Mouse (Mus musculus): Measurements from ENCODE around the gene Sec24a.
"Not testable (repeated sequence)": the region's sequence is repeated elsewhere in the genome, so short reads cannot be mapped to it uniquely, and the experiment has no call there.

Gene Sec24a

DNA sequence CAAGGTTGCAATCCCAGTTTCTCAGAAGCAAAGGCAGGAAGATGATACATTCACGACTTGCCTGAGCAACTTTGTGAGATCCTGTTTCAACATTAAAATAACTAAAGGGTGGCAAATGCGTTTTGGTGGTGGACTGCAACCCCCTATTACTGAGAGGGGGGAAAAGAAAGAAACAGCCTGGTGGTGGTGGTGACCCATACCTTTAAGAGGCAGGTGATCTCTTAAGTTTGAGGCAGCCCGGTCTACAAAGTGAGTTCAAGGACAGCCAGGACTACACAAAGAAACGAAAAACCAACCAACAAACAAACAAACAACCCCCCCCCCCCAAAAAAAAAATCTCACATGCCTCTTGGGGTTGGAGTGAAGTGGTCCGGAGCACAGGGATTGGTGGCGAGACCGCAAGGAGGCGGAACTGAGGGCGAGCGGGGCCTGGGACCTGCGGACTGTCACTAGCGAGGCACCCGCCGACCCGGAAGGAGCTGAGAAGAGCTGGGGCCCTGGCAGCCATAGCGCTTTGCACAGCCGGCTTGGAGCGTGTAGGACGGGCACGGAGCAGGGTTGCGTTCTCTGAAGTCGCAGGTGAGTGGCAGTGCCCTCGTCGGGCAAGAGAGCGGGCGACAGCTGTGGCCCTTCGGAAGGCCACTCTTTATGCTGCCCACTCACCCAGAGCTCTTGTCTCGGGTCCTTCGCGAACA is at the start of gene Sec24a, which contains the start of gene Sar1b:
TSS of gene Sec24a (minus strand) at position 422 of the 695 bp plus-strand sequence.
TSS of gene Sar1b (plus strand) at position 475 of the 695 bp plus-strand sequence.
- DNase-seq (ENCODE audit: low spot score in 2 of 2): peak; percentile 74 to 80

GRCm38 (mm10) chr11:51812022-51812546 is 48.6 kb upstream of the Sec24a start:
- DNase-seq (ENCODE audit: low spot score in 2 of 2): no peak

DNA sequence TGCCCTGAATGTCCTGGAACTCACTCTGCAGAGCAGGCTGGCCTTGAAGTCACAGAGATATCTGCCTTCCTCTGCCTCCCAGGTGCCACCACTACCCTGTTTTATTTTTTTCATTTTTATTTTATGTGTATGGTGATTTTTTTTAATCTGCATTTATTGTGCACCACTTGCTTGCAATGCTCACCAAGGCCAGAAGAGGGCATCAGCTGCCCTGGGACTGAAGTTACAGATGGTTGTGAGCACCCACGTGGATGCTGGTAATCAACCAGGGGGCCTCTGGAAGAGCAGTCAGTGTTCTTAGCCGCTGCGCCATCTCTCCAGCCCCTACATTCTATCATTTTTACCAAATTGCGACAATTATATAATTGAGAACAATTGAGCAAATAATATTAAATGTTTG is 47.8 kb upstream of the Sec24a start:
- no peak for DNase-seq (ENCODE audit: low spot score in 2 of 2)

- DNase-seq (ENCODE audit: low spot score in 2 of 2): peak in 1 of 2 experiments; percentile 27
Observed at GRCm38 (mm10) chr11:51809632-51810224, 46.3 kb upstream of the Sec24a start.

DNA sequence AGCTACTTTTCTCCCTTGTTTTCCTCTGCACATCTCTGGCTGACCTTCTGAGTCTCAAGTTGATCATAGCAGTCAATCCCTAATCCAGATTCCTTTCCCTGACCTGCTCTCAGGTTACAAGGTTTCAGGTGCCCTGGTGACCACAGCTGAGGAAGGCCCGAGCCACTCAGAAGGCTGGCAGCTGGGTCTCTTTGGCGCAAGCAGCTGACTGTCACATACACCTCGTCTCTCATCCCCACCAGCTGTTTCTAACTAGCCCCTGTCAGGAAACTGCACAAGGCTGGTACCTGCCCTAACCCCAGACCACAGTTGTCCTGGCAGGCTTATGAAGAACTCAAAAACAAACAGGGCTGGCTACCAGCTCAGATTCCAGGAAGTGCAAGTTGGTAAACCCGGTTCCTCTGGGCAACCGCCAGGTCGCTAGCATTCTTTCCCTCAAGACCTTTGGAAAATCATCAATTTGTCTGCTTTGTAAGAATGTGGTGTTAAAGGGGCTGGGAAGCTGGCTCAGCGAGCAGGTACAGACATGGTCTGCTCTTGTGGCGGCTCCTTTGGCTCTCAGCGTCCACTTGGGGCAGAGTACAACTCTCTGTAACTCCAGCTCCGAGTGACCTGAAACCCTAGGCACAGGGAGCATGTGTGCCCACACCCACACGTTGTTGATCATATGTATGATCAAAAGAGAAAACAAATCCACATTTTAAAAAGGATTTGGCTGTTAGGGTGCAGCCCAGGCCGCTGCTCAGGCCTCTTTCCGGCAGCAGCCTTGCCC is 43.9 kb upstream of the Sec24a start:
- no peak for DNase-seq (ENCODE audit: low spot score in 2 of 2)

GRCm38 (mm10) chr11:51805221-51805981 is 42.0 kb upstream of the Sec24a start:
- DNase-seq (ENCODE audit: low spot score in 2 of 2): peak; percentile 67 to 77

DNA sequence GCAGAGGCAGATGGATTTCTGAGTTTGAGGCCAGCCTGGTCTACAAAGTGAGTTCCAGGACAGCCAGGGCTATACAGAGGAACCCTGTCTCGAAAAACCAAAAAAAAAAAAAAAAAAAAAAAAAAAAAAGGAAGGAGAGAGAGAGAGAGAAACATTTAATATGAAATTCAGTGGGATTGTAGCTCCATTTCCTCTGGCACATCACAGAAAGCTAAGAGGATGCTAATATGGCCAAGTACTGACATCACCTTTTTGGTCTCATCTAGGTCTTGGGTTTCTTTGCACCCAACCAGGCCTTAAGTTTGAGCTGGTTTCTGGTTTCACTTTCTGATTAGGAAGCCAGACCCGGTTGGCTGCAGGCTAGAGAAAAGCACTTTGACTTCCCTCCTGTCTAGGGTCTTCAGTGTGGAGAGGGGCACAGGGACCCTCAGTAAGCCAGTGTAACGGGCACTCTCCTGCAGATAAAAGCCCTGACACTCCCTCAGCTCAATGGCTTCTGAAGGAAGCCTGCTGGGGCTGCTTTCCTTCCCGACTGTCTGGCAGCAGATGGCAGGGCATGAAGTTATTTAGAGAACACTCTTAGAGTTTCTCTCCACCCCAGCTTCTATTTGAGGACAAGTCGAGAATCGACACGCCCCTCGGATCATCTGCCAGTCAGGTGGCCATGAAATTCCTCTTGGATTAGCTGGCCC is 37.3 kb upstream of the Sec24a start:
- peak; percentile 44 to 46 for DNase-seq (ENCODE audit: low spot score in 2 of 2)

DNA sequence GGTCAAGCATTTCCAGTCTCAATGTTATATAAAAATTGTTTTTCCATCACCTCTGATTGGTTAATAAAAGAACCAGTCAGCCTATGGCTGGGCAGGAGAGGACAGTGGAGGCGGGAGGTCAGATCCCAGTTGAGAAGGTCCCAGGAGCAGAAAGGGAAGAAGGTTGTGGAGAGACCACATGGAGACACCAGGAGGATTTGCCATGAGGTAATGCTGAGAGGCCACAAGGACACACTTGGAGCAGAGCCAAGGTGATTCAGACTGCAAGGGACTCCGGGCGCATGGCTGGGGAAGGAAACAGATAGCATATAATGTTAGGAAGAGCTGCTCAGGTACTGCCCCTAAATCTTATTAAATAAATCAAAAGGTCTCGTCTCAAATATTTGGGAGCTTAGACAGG is 32.8 kb upstream of the Sec24a start:
- no peak for DNase-seq (ENCODE audit: low spot score in 2 of 2)

- no peak for DNase-seq (ENCODE audit: low spot score in 2 of 2)
Observed at GRCm38 (mm10) chr11:51790662-51791061, 27.2 kb upstream of the Sec24a start.

GRCm38 (mm10) chr11:51789735-51790134 is 26.3 kb upstream of the Sec24a start:
- DNase-seq (ENCODE audit: low spot score in 2 of 2): not testable (repeated sequence)

- no peak for DNase-seq (ENCODE audit: low spot score in 2 of 2)
Observed at GRCm38 (mm10) chr11:51785926-51786325, 22.5 kb upstream of the Sec24a start.

GRCm38 (mm10) chr11:51782721-51783120 is 19.3 kb upstream of the Sec24a start:
- no peak for DNase-seq (ENCODE audit: low spot score in 2 of 2)

- peak in 1 of 2 experiments; percentile 25 for DNase-seq (ENCODE audit: low spot score in 2 of 2)
Observed at GRCm38 (mm10) chr11:51780773-51781267, 17.4 kb upstream of the Sec24a start.

DNA sequence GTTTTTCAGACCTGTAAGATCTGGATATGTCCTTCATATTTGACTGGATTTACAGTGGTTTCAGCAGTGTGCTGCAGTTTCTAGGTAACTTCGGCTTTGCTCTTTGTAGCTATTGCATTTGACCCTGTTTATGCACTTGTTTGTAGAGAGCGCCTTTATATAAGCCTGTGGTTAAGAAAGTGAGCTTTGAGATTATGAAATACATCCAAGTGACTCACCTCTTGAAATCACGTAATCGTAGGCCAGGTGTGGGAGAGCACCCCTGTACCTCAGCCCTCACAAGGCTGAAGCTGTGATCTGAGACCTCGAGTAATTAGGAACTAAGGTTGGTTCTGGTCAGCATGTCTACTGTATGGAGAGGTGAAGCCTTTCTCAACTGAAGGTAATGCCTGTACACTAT is 14.0 kb upstream of the Sec24a start:
- DNase-seq (ENCODE audit: low spot score in 2 of 2): no peak

- no peak for DNase-seq (ENCODE audit: low spot score in 2 of 2)
Observed at GRCm38 (mm10) chr11:51775507-51775906, 12.1 kb upstream of the Sec24a start.

- no peak for DNase-seq (ENCODE audit: low spot score in 2 of 2)
Observed at GRCm38 (mm10) chr11:51768296-51768695, 4.9 kb upstream of the Sec24a start.

DNA sequence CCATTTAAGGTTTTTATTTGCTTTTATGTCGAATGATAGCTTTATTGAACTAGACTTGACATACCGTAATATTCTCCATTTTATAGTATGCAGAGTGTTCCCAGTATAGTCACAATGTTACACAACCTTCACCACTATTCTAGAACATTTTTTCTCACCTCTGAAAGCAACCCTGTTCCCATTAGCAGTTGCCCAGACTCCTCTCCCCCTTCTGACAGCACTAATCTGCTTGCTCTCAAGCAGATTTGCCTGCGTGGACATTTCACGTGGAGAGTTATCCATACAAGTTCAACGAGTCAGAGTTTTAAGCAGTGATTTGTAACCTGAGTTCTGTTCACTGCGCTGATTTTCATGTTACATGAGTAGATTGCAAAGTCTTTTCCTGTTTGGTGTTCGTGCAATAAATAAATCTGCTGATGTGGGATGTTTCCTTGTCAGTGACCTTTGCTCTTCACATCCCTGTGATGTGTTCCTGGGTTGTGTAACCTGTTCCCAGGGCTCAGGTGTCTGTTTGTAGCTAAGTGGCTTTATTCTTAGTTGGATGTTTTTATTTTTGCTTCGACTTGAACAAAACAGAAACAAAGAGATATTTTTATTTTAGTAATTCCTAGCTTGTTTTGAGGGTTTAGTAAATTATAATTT is 4.3 kb upstream of the Sec24a start:
- no peak for DNase-seq (ENCODE audit: low spot score in 2 of 2)

DNA sequence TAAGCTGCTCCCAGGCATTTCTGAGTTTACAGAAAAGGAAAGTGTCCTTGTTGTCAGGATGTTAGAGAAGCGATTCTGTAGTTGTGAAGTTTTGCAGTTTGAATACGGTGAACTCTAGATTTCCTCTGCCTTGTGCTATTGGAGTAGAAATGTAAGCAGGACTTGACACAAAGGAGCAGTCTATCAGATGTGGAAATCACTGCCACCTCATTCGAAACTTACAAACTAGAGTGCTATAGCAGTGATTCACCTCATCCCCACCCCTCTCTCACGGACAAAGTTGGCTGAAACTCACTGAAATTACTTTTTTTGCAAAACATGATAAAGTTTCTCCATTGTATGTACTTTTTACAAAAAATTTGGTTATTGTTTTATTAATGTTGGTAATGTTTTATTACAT is 1.4 kb upstream of the Sec24a start:
- DNase-seq (ENCODE audit: low spot score in 2 of 2): no peak

DNA sequence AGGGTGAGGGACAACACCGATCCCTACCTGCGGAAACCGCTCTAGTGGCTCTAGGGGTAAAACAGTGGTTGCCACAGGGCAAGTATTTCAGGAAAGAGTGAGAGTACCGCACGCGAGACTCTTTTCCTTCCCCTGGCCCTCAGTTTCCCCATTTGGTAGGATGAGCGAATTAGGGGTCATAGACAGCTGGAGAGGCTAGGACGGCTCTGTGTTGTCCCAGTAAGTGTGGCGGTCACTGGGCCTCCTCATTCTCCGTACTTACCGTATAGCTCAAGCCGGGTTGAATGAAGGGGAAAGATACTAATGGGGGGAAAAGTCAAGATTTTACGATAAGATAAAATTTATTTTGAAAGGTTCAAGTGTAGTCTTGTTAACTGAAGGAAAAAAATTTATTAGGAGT is 521 bp upstream of the Sec24a start:
- DNase-seq (ENCODE audit: low spot score in 2 of 2): no peak

DNA sequence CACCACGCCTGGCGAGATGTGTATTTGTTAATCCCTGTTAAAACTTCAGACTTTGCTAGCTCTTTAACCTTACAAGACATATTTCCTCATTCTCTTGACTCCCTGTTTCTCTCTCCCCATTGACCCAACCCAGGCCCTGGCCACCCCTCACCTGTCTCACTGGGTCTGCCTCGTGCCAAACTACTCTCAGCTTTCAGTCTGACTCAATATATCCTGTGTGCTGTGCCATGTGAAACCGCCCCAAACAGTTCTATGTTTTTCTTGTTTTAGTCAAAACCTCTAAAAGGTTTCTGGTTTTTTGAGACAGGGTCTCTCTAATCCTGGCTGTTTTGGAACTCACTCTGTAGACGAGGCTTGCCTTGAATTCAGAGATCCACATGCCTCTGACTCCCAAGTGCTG is 2.2 kb downstream of the Sec24a start:
- no peak for DNase-seq (ENCODE audit: low spot score in 2 of 2)
